Mouse (Mus musculus): ENCODE measurements around the gene Mast1. TPM values are rescaled to one million over a fixed set of nuclear protein-coding genes. Genes with fewer than 3 reads are reported as not detected.

The Mast1 gene
- polyA plus RNA-seq, 1 experiment from 2014 or later = 14.6 TPM

DNA sequence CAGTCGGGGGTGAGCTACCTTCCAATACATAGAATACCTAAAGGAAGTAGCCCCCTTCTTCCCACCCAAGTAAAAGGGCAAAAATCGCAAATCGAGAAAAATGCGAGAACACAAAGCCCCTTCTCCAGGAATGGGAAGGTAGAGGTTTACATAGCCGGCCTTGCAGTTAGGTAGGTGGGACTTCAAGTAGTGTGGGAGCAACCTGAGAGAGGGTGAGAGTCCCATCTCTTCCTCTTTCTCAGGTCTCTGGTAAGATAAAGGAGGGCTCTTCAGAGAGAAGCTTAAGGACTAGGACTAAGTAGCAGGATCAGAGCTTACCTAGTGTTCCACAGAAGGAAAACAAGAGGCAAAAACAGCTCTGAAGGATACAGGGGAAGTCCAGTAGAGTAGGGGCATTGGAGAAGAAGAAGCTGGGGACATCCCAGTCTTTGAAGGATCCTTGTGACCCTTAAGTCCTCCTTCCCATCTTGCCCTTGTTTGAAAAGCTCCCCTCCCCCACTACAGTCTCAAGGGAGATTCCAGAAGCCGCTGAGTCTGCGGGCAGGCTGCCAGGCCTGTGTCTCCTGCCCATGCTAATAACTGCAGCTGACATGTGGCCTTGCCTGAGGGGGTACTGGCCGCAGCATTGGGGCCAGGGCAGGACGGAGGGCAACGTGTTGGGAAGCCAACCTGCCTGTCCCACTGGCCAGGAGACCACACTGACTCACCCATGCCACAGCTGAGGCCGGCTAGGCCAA, 43.6 kb upstream of the Mast1 start:
- Histone ChIP-seq H3K27me3 (ENCODE audit: control insufficient read depth, insufficient read depth, low read length) (peaks cover 37% of the 10 kb centered on the region), H3K27ac (ENCODE audit: low read depth, low read length) (no peak overlapping the region), H3K4me3 (ENCODE audit: low read depth, low read length) (no peak overlapping the region), H3K36me3 (ENCODE audit: control insufficient read depth, insufficient read depth, low read length) (no peaks in the 10 kb centered on the region), H3K4me2 (ENCODE audit: low read depth) (peak overlapping the region; percentile 7; the same call in 1 of the 2 replicates), H3K9ac (ENCODE audit: low read length) (peak overlapping the region; percentile 3; the same call in 1 of the 2 replicates), H3K4me1 (ENCODE audit: control insufficient read depth, insufficient read depth, low read length) (peaks cover 48% of the 10 kb centered on the region), H3K9me3 (ENCODE audit: control insufficient read depth, low read length) (no peaks in the 10 kb centered on the region)
- ATAC-seq (ENCODE audit: insufficient read depth, low FRiP score, low TSS enrichment) (no peak), DNase-seq (ENCODE audit: low spot score) (peak; percentile 47)
- 42% methylated on average over 11 of the region's 11 CpGs for WGBS

DNA sequence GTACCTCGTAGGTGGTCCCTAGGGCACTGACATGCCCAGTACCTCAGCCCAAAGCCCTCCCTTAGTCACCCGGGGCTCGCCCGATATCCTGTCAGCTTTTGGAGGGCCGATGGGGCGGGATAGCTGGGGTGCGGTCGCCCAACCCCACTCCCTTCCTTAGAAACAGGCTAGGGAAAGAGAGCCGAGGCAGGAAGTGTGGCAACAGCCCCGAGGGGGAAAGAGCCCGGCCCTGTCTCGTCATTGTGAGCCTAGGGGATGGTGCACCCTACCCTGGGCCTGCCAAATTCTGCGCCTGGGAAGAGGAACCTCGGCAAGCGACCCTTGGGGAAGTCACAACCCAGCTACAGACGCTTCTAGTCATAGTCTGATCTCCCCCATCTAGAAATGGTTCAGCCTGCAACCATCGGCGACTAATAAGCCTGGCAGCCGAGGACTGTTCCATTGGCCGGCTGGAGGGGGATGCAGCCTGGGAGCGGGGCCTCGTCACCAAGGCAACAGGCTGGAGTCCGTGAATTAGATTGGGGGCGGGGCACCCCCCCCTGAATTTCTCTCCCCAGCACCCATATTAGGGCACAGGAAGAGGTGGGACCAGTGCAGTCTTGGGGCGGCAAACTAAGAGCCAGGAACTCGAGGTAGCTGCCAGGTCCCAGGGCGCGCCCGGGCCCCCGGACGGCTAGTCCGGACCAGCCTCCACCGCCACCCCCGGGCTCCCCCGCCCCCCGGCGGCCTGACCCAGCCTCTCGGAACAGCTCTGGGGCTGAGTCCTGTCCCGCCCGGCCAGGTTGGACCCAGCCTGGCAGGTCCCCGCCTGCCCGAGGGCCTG, 42.7 kb upstream of the Mast1 start:
- peaks cover 37% of the 10 kb centered on the region for H3K27me3 ChIP-seq (ENCODE audit: control insufficient read depth, insufficient read depth, low read length)
- peaks cover 39% of the 10 kb centered on the region for H3K4me1 ChIP-seq (ENCODE audit: control insufficient read depth, insufficient read depth, low read length)
- 0 out of 2 replicates have a peak, but pooled peaks have one; percentile 11 for ATAC-seq (ENCODE audit: insufficient read depth, low FRiP score, low TSS enrichment)
- peak; percentile 84 for DNase-seq (ENCODE audit: low spot score)
- no peak overlapping the region for H3K9ac ChIP-seq (ENCODE audit: low read length)
- 4% methylated on average over 42 of the region's 42 CpGs for WGBS
- no peaks in the 10 kb centered on the region for H3K9me3 ChIP-seq (ENCODE audit: control insufficient read depth, low read length)
- no peak overlapping the region for H3K27ac ChIP-seq (ENCODE audit: low read depth, low read length)
- H3K4me2 ChIP-seq (ENCODE audit: low read depth) = peak overlapping the region; percentile 51
- H3K36me3 ChIP-seq (ENCODE audit: control insufficient read depth, insufficient read depth, low read length) = no peaks in the 10 kb centered on the region
- H3K4me3 ChIP-seq (ENCODE audit: low read depth, low read length) = peak overlapping the region; percentile 26

DNA sequence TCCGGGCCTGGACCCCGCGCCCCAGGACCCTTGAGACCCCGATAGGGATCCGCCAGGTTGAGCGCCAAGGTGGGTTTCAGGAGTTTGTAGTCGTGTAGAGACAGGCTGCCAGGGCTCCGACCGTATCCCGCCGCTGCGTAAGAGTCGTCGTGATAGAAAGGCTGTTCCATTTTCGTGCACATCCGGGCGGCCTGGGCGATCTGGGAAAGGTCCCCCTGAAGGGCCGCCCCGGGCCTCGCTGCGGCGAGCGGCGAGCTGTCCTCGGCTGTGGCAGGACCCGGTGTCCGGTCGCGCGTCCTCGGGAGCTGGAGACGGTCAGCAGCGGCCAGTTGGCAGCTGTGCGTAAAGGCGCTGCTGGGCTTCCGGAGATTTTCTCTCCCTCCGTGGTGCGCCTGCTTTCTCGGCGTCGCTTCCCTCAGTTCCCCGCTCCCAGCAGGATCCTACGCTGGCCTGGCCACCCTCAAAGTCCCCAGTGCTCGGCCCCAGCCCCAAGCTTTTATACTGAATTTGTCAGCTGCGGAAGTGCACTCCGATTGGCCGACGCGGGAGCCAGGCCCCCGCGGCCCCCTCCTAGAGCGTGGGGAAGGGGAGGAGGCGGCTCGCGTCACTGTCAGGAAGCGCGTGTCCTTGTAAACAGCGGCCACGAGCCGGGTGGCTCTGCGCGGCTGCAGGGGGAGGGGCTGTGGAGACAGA, 41.2 kb upstream of the Mast1 start, which contains the start of gene Junb:
TSS of gene Junb (minus strand) at position 471 of the 693 bp plus-strand sequence.
- peak; percentile 83 for DNase-seq (ENCODE audit: low spot score)
- Histone ChIP-seq H3K4me3 (ENCODE audit: low read depth, low read length) (peak within 1 kb of the TSS; percentile 44), H3K9ac (ENCODE audit: low read length) (peak within 1 kb of the TSS; percentile 39), H3K4me2 (ENCODE audit: low read depth) (peak within 1 kb of the TSS; percentile 79), H3K9me3 (ENCODE audit: control insufficient read depth, low read length) (no peaks in the 10 kb centered on the region), H3K4me1 (ENCODE audit: control insufficient read depth, insufficient read depth, low read length) (peaks cover 36% of the 10 kb centered on the region), H3K27ac (ENCODE audit: low read depth, low read length) (peak within 1 kb of the TSS; percentile 29; the same call in 1 of the 2 replicates), H3K27me3 (ENCODE audit: control insufficient read depth, insufficient read depth, low read length) (peaks cover 37% of the 10 kb centered on the region), H3K36me3 (ENCODE audit: control insufficient read depth, insufficient read depth, low read length) (no peaks in the 10 kb centered on the region)
- WGBS = under 1% methylated on average over 58 of the region's 63 CpGs
- ATAC-seq (ENCODE audit: insufficient read depth, low FRiP score, low TSS enrichment) = peak; percentile 8; the same call in 1 of the 2 replicates

DNA sequence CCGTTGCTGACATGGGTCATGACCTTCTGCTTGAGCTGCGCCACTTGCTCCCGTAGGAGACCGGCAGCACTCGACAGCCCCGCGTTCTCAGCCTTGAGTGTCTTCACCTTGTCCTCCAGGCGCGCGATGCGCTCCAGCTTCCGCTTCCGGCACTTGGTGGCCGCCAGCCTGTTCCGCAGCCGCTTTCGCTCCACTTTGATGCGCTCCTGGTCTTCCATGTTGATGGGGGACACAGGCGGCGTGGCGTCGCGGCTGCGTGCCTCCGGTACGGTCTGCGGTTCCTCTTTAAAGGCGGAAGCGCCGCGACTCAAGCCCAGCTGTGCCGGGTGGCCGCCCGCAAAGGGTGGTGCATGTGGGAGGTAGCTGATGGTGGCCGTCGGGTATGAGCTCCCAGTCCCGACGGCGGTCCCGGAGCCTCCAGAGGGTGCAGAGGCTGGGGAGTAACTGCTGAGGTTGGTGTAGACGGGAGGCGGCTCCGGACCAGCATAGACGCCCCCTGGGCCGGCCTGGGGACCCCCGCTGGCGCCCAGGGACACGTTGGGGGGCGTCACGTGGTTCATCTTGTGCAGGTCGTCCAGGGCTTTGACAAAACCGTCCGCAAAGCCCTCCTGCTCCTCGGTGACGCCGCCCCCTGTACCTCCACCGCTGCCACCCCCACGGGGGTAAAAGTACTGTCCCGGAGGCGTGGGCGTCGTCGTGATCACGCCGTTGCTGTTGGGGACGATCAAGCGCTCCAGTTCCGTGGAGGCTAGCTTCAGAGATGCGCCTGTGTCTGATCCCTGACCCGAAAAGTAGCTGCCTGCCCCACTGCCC, 40.5 kb upstream of the Mast1 start:
- no peaks in the 10 kb centered on the region for H3K36me3 ChIP-seq (ENCODE audit: control insufficient read depth, insufficient read depth, low read length)
- H3K4me3 ChIP-seq (ENCODE audit: low read depth, low read length) = peak overlapping the region; percentile 44
- no peaks in the 10 kb centered on the region for H3K9me3 ChIP-seq (ENCODE audit: control insufficient read depth, low read length)
- 1% methylated on average over 69 of the region's 70 CpGs for WGBS
- peak overlapping the region; percentile 79 for H3K4me2 ChIP-seq (ENCODE audit: low read depth)
- DNase-seq (ENCODE audit: low spot score) (peak; percentile 57), ATAC-seq (ENCODE audit: insufficient read depth, low FRiP score, low TSS enrichment) (no peak)
- peak overlapping the region; percentile 39 for H3K9ac ChIP-seq (ENCODE audit: low read length)
- peaks cover 36% of the 10 kb centered on the region for H3K4me1 ChIP-seq (ENCODE audit: control insufficient read depth, insufficient read depth, low read length)
- peak overlapping the region; percentile 29; the same call in 1 of the 2 replicates for H3K27ac ChIP-seq (ENCODE audit: low read depth, low read length)
- peaks cover 37% of the 10 kb centered on the region for H3K27me3 ChIP-seq (ENCODE audit: control insufficient read depth, insufficient read depth, low read length)

DNA sequence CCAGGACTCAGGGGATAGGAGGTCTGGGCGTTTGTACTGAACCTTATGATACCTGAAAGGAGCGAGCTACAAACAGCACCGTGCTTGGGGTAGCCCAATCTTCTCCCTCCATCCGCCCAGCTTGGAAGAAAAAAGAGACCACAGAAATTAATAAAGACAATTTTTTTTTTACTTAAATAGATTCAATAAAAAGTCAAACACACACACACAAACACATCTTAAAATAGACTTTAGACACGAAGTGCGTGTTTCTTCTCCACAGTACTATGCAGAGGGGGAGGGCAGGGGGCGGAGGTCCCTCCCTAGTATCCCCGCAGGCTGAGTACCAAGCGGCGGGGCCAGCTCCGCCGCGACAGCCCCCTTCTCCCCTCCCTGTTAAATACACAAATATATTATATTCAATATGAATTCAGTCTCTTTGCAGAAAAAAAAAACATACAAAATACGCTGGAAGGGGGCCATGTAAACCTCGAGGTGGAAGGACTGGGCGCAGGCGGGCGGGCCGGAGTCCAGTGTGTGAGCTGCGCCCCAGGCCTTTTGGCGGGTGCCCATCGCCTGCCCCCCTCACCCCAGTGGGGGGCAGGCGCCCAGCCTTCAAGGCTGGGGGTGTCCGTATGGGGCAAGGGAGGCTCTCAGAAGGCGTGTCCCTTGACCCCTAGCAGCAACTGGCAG, 39.7 kb upstream of the Mast1 start:
- Histone ChIP-seq H3K4me3 (ENCODE audit: low read depth, low read length) (peak overlapping the region; percentile 44), H3K4me1 (ENCODE audit: control insufficient read depth, insufficient read depth, low read length) (peaks cover 36% of the 10 kb centered on the region), H3K9ac (ENCODE audit: low read length) (no peak overlapping the region), H3K36me3 (ENCODE audit: control insufficient read depth, insufficient read depth, low read length) (no peaks in the 10 kb centered on the region; the same call in 1 of the 2 replicates), H3K27me3 (ENCODE audit: control insufficient read depth, insufficient read depth, low read length) (peaks cover 37% of the 10 kb centered on the region), H3K4me2 (ENCODE audit: low read depth) (peak overlapping the region; percentile 79), H3K27ac (ENCODE audit: low read depth, low read length) (no peak overlapping the region), H3K9me3 (ENCODE audit: control insufficient read depth, low read length) (no peaks in the 10 kb centered on the region)
- DNase-seq (ENCODE audit: low spot score) (no peak), ATAC-seq (ENCODE audit: insufficient read depth, low FRiP score, low TSS enrichment) (no peak)
- WGBS = 1% methylated on average over 25 of the region's 25 CpGs

DNA sequence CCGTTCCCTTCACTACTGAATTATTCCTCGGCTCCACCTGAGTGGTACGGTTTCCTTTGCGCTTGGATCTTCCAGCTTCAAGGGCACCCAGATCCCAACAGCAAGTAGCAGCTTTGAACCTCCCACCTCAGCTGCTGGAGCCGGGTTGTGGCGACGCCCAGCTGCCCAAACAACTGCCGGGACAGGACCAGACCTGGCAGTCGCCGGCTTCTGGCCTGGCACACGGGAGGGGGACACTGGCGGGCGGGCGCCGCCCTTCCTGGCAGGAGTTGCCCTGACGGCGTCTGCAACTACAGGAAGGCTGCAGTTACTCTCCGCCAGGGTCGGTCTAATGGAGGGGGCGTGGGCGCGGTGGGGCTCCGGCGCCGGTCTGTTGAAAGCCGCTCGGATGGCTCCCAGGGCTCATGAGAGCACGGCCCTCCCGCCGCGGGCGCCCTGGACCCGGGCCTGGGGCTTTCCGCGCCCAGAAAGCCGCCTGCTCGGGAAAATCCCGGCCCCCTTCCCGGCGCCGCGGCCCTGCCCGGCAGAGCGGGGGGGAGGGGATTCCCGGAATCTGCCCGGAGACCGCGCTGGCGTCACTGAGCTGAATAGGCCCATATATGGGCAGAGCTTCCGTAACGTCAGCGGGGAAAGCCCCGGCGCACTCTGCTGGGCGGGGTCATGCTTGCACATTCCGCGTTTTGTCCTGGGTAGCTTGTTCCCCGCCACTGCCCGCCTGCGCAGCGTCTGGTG, 39.0 kb upstream of the Mast1 start:
- H3K4me1 ChIP-seq (ENCODE audit: control insufficient read depth, insufficient read depth, low read length) = peaks cover 36% of the 10 kb centered on the region
- ATAC-seq (ENCODE audit: insufficient read depth, low FRiP score, low TSS enrichment) (peak; percentile 86), DNase-seq (ENCODE audit: low spot score) (peak; percentile 92)
- under 1% methylated on average over 60 of the region's 61 CpGs for WGBS
- peaks cover 37% of the 10 kb centered on the region for H3K27me3 ChIP-seq (ENCODE audit: control insufficient read depth, insufficient read depth, low read length)
- peak overlapping the region; percentile 79 for H3K4me2 ChIP-seq (ENCODE audit: low read depth)
- H3K9me3 ChIP-seq (ENCODE audit: control insufficient read depth, low read length) = no peaks in the 10 kb centered on the region
- H3K27ac ChIP-seq (ENCODE audit: low read depth, low read length) = no peak overlapping the region
- no peaks in the 10 kb centered on the region; the same call in 1 of the 2 replicates for H3K36me3 ChIP-seq (ENCODE audit: control insufficient read depth, insufficient read depth, low read length)
- H3K9ac ChIP-seq (ENCODE audit: low read length) = peak overlapping the region; percentile 23
- peak overlapping the region; percentile 44 for H3K4me3 ChIP-seq (ENCODE audit: low read depth, low read length)

DNA sequence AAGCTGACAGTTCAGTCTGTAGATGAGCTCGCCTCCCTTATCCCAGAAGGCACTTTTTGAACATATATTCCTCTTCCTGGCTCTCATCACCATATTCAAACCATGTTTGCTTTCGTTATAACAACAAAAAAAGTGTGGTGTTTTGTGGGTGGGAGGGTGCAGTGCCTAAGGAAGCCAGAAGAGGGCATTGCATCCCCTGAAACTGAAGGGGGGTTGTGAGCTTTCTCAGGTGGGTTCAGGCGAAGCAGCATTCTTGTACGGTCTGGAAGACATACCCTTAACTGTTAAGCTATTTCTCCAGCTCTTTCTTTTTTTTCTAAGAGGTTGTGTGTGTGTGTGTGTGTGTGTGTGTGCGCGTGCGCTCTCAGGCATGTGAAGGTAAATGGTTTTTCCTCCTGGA, 38.3 kb upstream of the Mast1 start:
- 33% methylated on average over 7 of the region's 7 CpGs for WGBS
- Histone ChIP-seq H3K4me1 (ENCODE audit: control insufficient read depth, insufficient read depth, low read length) (peaks cover 40% of the 10 kb centered on the region), H3K36me3 (ENCODE audit: control insufficient read depth, insufficient read depth, low read length) (no peaks in the 10 kb centered on the region; the same call in 1 of the 2 replicates), H3K27ac (ENCODE audit: low read depth, low read length) (no peak overlapping the region), H3K9me3 (ENCODE audit: control insufficient read depth, low read length) (no peaks in the 10 kb centered on the region), H3K4me3 (ENCODE audit: low read depth, low read length) (no peak overlapping the region), H3K4me2 (ENCODE audit: low read depth) (no peak overlapping the region), H3K27me3 (ENCODE audit: control insufficient read depth, insufficient read depth, low read length) (peaks cover 34% of the 10 kb centered on the region), H3K9ac (ENCODE audit: low read length) (no peak overlapping the region)
- ATAC-seq (ENCODE audit: insufficient read depth, low FRiP score, low TSS enrichment) (no peak), DNase-seq (ENCODE audit: low spot score) (peak; percentile 50)

Measured in neural tube, embryonic 11.5 days (tissue).